Mouse (Mus musculus): ENCODE data around the gene Abcc6. TPM values are rescaled to one million over a fixed set of nuclear protein-coding genes. Genes with fewer than 3 reads are reported as not detected.
"Not testable (repeated sequence)": the region's sequence is repeated elsewhere in the genome, so short reads cannot be mapped to it uniquely, and the experiment has no call there.

The Abcc6 gene
- polyA plus RNA-seq, 1 experiment = not detected

- Histone ChIP-seq H3K36me3 (ENCODE audit: control insufficient read depth, insufficient read depth, low read length, poor library complexity, severe bottlenecking) (no peaks in the 10 kb centered on the region), H3K4me3 (ENCODE audit: low read depth, low read length) (no peak overlapping the region), H3K9me3 (replicated peaks; ENCODE audit: control insufficient read depth, insufficient read depth, low read length, poor library complexity, severe bottlenecking) (no peaks in the 10 kb centered on the region), H3K9ac (ENCODE audit: low read depth, poor library complexity, severe bottlenecking) (no peak overlapping the region), H3K4me1 (ENCODE audit: control insufficient read depth, insufficient read depth, low read length) (no peaks in the 10 kb centered on the region), H3K27me3 (ENCODE audit: control insufficient read depth, insufficient read depth, low read length, poor library complexity, severe bottlenecking) (no peaks in the 10 kb centered on the region), H3K27ac (ENCODE audit: insufficient read depth, low read length) (no peak overlapping the region)
- no peak for TF ChIP-seq POLR2A (IDR thresholded peaks at IDR 0.05; ENCODE audit: insufficient read depth, low read length)
- no peak for TF ChIP-seq CTCF (IDR thresholded peaks at IDR 0.05; ENCODE audit: low read depth, low read length)
- TF ChIP-seq EP300 (IDR thresholded peaks at IDR 0.05; ENCODE audit: insufficient read depth, low read depth, low read length) = no peak
Observed at GRCm38 (mm10) chr7:45974512-45974911, 55.6 kb downstream of the Abcc6 start.

- no peaks in the 10 kb centered on the region for H3K4me1 ChIP-seq (ENCODE audit: control insufficient read depth, insufficient read depth, low read length)
- H3K27ac ChIP-seq (ENCODE audit: insufficient read depth, low read length) = no peak overlapping the region
- H3K9me3 ChIP-seq (replicated peaks; ENCODE audit: control insufficient read depth, insufficient read depth, low read length, poor library complexity, severe bottlenecking) = no peaks in the 10 kb centered on the region
- no peak overlapping the region for H3K4me3 ChIP-seq (ENCODE audit: low read depth, low read length)
- no peak overlapping the region for H3K9ac ChIP-seq (ENCODE audit: low read depth, poor library complexity, severe bottlenecking)
- H3K27me3 ChIP-seq (ENCODE audit: control insufficient read depth, insufficient read depth, low read length, poor library complexity, severe bottlenecking) = no peaks in the 10 kb centered on the region
- TF ChIP-seq CTCF (IDR thresholded peaks at IDR 0.05; ENCODE audit: low read depth, low read length) = no peak
- TF ChIP-seq POLR2A (IDR thresholded peaks at IDR 0.05; ENCODE audit: insufficient read depth, low read length) = no peak
- TF ChIP-seq EP300 (IDR thresholded peaks at IDR 0.05; ENCODE audit: insufficient read depth, low read depth, low read length) = no peak
- H3K36me3 ChIP-seq (ENCODE audit: control insufficient read depth, insufficient read depth, low read length, poor library complexity, severe bottlenecking) = no peaks in the 10 kb centered on the region
Observed at GRCm38 (mm10) chr7:45974103-45974502, 56.0 kb downstream of the Abcc6 start.

- H3K4me1 ChIP-seq (ENCODE audit: control insufficient read depth, insufficient read depth, low read length) = no peaks in the 10 kb centered on the region
- H3K9me3 ChIP-seq (replicated peaks; ENCODE audit: control insufficient read depth, insufficient read depth, low read length, poor library complexity, severe bottlenecking) = no peaks in the 10 kb centered on the region
- TF ChIP-seq POLR2A (IDR thresholded peaks at IDR 0.05; ENCODE audit: insufficient read depth, low read length) (no peak), CTCF (IDR thresholded peaks at IDR 0.05; ENCODE audit: low read depth, low read length) (no peak), EP300 (IDR thresholded peaks at IDR 0.05; ENCODE audit: insufficient read depth, low read depth, low read length) (no peak)
- H3K27ac ChIP-seq (ENCODE audit: insufficient read depth, low read length) = no peak overlapping the region
- H3K27me3 ChIP-seq (ENCODE audit: control insufficient read depth, insufficient read depth, low read length, poor library complexity, severe bottlenecking) = no peaks in the 10 kb centered on the region
- H3K9ac ChIP-seq (ENCODE audit: low read depth, poor library complexity, severe bottlenecking) = no peak overlapping the region
- no peak overlapping the region for H3K4me3 ChIP-seq (ENCODE audit: low read depth, low read length)
- H3K36me3 ChIP-seq (ENCODE audit: control insufficient read depth, insufficient read depth, low read length, poor library complexity, severe bottlenecking) = no peaks in the 10 kb centered on the region
Observed at GRCm38 (mm10) chr7:45973271-45973687, 56.8 kb downstream of the Abcc6 start.

GRCm38 (mm10) chr7:45971831-45972723, 58.0 kb downstream of the Abcc6 start:
- no peak overlapping the region for H3K4me3 ChIP-seq (ENCODE audit: low read depth, low read length)
- no peak overlapping the region for H3K9ac ChIP-seq (ENCODE audit: low read depth, poor library complexity, severe bottlenecking)
- no peaks in the 10 kb centered on the region for H3K4me1 ChIP-seq (ENCODE audit: control insufficient read depth, insufficient read depth, low read length)
- no peaks in the 10 kb centered on the region for H3K36me3 ChIP-seq (ENCODE audit: control insufficient read depth, insufficient read depth, low read length, poor library complexity, severe bottlenecking)
- no peaks in the 10 kb centered on the region for H3K9me3 ChIP-seq (replicated peaks; ENCODE audit: control insufficient read depth, insufficient read depth, low read length, poor library complexity, severe bottlenecking)
- H3K27me3 ChIP-seq (ENCODE audit: control insufficient read depth, insufficient read depth, low read length, poor library complexity, severe bottlenecking) = no peaks in the 10 kb centered on the region
- no peak overlapping the region for H3K27ac ChIP-seq (ENCODE audit: insufficient read depth, low read length)
- no peak for TF ChIP-seq CTCF (IDR thresholded peaks at IDR 0.05; ENCODE audit: low read depth, low read length)

- Histone ChIP-seq H3K27ac (ENCODE audit: insufficient read depth, low read length) (no peak overlapping the region), H3K9ac (ENCODE audit: low read depth, poor library complexity, severe bottlenecking) (no peak overlapping the region), H3K36me3 (ENCODE audit: control insufficient read depth, insufficient read depth, low read length, poor library complexity, severe bottlenecking) (no peaks in the 10 kb centered on the region), H3K27me3 (ENCODE audit: control insufficient read depth, insufficient read depth, low read length, poor library complexity, severe bottlenecking) (no peaks in the 10 kb centered on the region), H3K9me3 (replicated peaks; ENCODE audit: control insufficient read depth, insufficient read depth, low read length, poor library complexity, severe bottlenecking) (peaks cover 2% of the 10 kb centered on the region; the same call in 1 of the 2 replicates), H3K4me3 (ENCODE audit: low read depth, low read length) (no peak overlapping the region), H3K4me1 (ENCODE audit: control insufficient read depth, insufficient read depth, low read length) (no peaks in the 10 kb centered on the region)
- no peak for TF ChIP-seq POLR2A (IDR thresholded peaks at IDR 0.05; ENCODE audit: insufficient read depth, low read length)
- TF ChIP-seq CTCF (IDR thresholded peaks at IDR 0.05; ENCODE audit: low read depth, low read length) = no peak
- TF ChIP-seq EP300 (IDR thresholded peaks at IDR 0.05; ENCODE audit: insufficient read depth, low read depth, low read length) = no peak
Observed at GRCm38 (mm10) chr7:45956611-45957010, 73.5 kb downstream of the Abcc6 start.

GRCm38 (mm10) chr7:45949061-45949460, 81.0 kb downstream of the Abcc6 start:
- no peak overlapping the region for H3K9ac ChIP-seq (ENCODE audit: low read depth, poor library complexity, severe bottlenecking)
- H3K9me3 ChIP-seq (replicated peaks; ENCODE audit: control insufficient read depth, insufficient read depth, low read length, poor library complexity, severe bottlenecking) = peaks cover 2% of the 10 kb centered on the region; the same call in 1 of the 2 replicates
- no peak overlapping the region for H3K27ac ChIP-seq (ENCODE audit: insufficient read depth, low read length)
- no peak overlapping the region for H3K4me3 ChIP-seq (ENCODE audit: low read depth, low read length)
- TF ChIP-seq EP300 (IDR thresholded peaks at IDR 0.05; ENCODE audit: insufficient read depth, low read depth, low read length) (no peak), POLR2A (IDR thresholded peaks at IDR 0.05; ENCODE audit: insufficient read depth, low read length) (no peak), CTCF (IDR thresholded peaks at IDR 0.05; ENCODE audit: low read depth, low read length) (no peak)
- H3K27me3 ChIP-seq (ENCODE audit: control insufficient read depth, insufficient read depth, low read length, poor library complexity, severe bottlenecking) = no peaks in the 10 kb centered on the region
- no peaks in the 10 kb centered on the region for H3K36me3 ChIP-seq (ENCODE audit: control insufficient read depth, insufficient read depth, low read length, poor library complexity, severe bottlenecking)
- H3K4me1 ChIP-seq (ENCODE audit: control insufficient read depth, insufficient read depth, low read length) = no peaks in the 10 kb centered on the region

- H3K9ac ChIP-seq (ENCODE audit: low read depth, poor library complexity, severe bottlenecking); H3K36me3 ChIP-seq (ENCODE audit: control insufficient read depth, insufficient read depth, low read length, poor library complexity, severe bottlenecking); H3K27me3 ChIP-seq (ENCODE audit: control insufficient read depth, insufficient read depth, low read length, poor library complexity, severe bottlenecking); H3K4me3 ChIP-seq (ENCODE audit: low read depth, low read length); H3K27ac ChIP-seq (ENCODE audit: insufficient read depth, low read length); H3K4me1 ChIP-seq (ENCODE audit: control insufficient read depth, insufficient read depth, low read length); H3K9me3 ChIP-seq (replicated peaks; ENCODE audit: control insufficient read depth, insufficient read depth, low read length, poor library complexity, severe bottlenecking): not testable (repeated sequence)
Observed at GRCm38 (mm10) chr7:45943280-45943679, 86.8 kb downstream of the Abcc6 start.
